Mouse (Mus musculus) heart, embryonic 15.5 days (tissue): ENCODE results near the gene Pak1ip1. TPM values are rescaled to one million over a fixed set of nuclear protein-coding genes. Genes with fewer than 3 reads are reported as not detected.

ENCODE experiments used
- ATAC-seq: fragments of 200-750 bp; cut with Nextera tagmentation; replicated peaks from 2 replicates; pipeline ENCODE4 v1.8.0; 2017; ENCODE audit warnings: low read depth, moderate TSS enrichment; ENCODE audit not compliant: insufficient number of reproducible peaks, insufficient read depth, low FRiP score
- H3K27ac ChIP-seq: fragments of 300-500 bp; sonication (generic); 2 replicates; pipeline ENCODE4 v1.5.1; 2015; ENCODE audit warnings: mild to moderate bottlenecking, inconsistent platforms
- H3K27me3 ChIP-seq: fragments of 300-500 bp; sonication (generic); 2 replicates; pipeline ENCODE4 v1.6.1; 2015; ENCODE audit warnings: inconsistent platforms
- H3K36me3 ChIP-seq: fragments of 300-500 bp; sonication (generic); 2 replicates; pipeline ENCODE4 v1.6.1; 2015; ENCODE audit warnings: mild to moderate bottlenecking, inconsistent platforms
- H3K4me1 ChIP-seq: fragments of 300-500 bp; sonication (generic); replicated peaks from 2 replicates; pipeline ENCODE4 v1.6.1; 2015; ENCODE audit warnings: inconsistent platforms
- H3K4me2 ChIP-seq: fragments of 300-500 bp; sonication (generic); 2 replicates; pipeline ENCODE4 v1.6.1; 2015; ENCODE audit warnings: inconsistent platforms, mild to moderate bottlenecking, moderate library complexity
- H3K4me3 ChIP-seq: fragments of 300-500 bp; sonication (generic); 2 replicates; pipeline ENCODE4 v1.5.1; 2015; ENCODE audit warnings: mild to moderate bottlenecking, inconsistent platforms
- H3K9ac ChIP-seq: fragments of 300-500 bp; sonication (generic); 2 replicates; pipeline ENCODE4 v1.6.1; 2015; ENCODE audit warnings: mild to moderate bottlenecking, inconsistent platforms
- H3K9me3 ChIP-seq: fragments of 300-500 bp; sonication (generic); replicated peaks from 2 replicates; pipeline ENCODE4 v1.6.1; 2016; ENCODE audit warnings: inconsistent platforms
- WGBS: fragments of 180-500 bp; shearing (Covaris S2); methylation state at CpG from one replicate; pipeline ENCODE4 v1.1.7; 2015; ENCODE audit warnings: mixed read lengths; 5-methylcytosine and 5-hydroxymethylcytosine counted together
- polyA plus RNA-seq: library from polyadenylated mRNA; unstranded; fragments of >200 nt; fragmentation: Nextera tagmentation; extraction: Ambion mirVana; gene quantifications from 2 replicates; pipeline ENCODE4 v1.2.1, GENCODE M21; 2015

The Pak1ip1 gene
- polyA plus RNA-seq, 1 experiment from 2014 or later, result 47.5 TPM

- ATAC-seq, result no peak
- Histone ChIP-seq H3K27ac (no peak overlapping the region), H3K9me3 (no peaks in the 10 kb centered on the region), H3K4me1 (no peaks in the 10 kb centered on the region), H3K4me2 (no peak overlapping the region), H3K27me3 (no peaks in the 10 kb centered on the region), H3K36me3 (peaks cover 83% of the 10 kb centered on the region), H3K4me3 (no peak overlapping the region), H3K9ac (no peak overlapping the region)
- WGBS, result 94% methylated on average over 10 of the region's 10 CpGs
Observed at GRCm38 (mm10) chr13:41008271-41008670, 7.4 kb downstream of the Pak1ip1 start.

GRCm38 (mm10) chr13:41008946-41009345, 8.1 kb downstream of the Pak1ip1 start:
- Histone ChIP-seq H3K9me3 (no peaks in the 10 kb centered on the region), H3K27ac (no peak overlapping the region)
- ATAC-seq, result no peak

GRCm38 (mm10) chr13:41015829-41016634, 15.2 kb downstream of the Pak1ip1 start, which contains the start of gene Tmem14c:
Gene Tmem14c (plus strand): TSS chr13:41016292.
- WGBS, result 2% methylated on average over 43 of the region's 43 CpGs
- Histone ChIP-seq H3K27ac (peak within 1 kb of the TSS; percentile 93), H3K9me3 (no peaks in the 10 kb centered on the region), H3K4me3 (peak within 1 kb of the TSS; percentile 75), H3K4me1 (peaks cover 25% of the 10 kb centered on the region), H3K27me3 (no peaks in the 10 kb centered on the region), H3K36me3 (peaks cover 37% of the 10 kb centered on the region), H3K9ac (peak within 1 kb of the TSS; percentile 71), H3K4me2 (peak within 1 kb of the TSS; percentile 72)
- ATAC-seq, result peak; percentile 98

More at GRCm38 (mm10) chr13:41008946-41009345, 8.1 kb downstream of the Pak1ip1 start:
- H3K4me1 ChIP-seq, result no peaks in the 10 kb centered on the region
- H3K4me2 ChIP-seq, result no peak overlapping the region
- H3K36me3 ChIP-seq, result peaks cover 86% of the 10 kb centered on the region
- WGBS, result 78% methylated on average over 8 of the region's 8 CpGs
- H3K9ac ChIP-seq, result no peak overlapping the region
- H3K4me3 ChIP-seq, result no peak overlapping the region
- no peaks in the 10 kb centered on the region for H3K27me3 ChIP-seq

- Histone ChIP-seq H3K4me1 (peaks cover 25% of the 10 kb centered on the region), H3K9me3 (no peaks in the 10 kb centered on the region), H3K4me2 (peak overlapping the region; percentile 72), H3K27me3 (no peaks in the 10 kb centered on the region), H3K4me3 (peak overlapping the region; percentile 75), H3K27ac (peak overlapping the region; percentile 93), H3K36me3 (peaks cover 33% of the 10 kb centered on the region), H3K9ac (peak overlapping the region; percentile 71)
- 48% methylated on average over 12 of the region's 12 CpGs for WGBS
- ATAC-seq, result no peak
Observed at GRCm38 (mm10) chr13:41016797-41017405, 16.1 kb downstream of the Pak1ip1 start.

GRCm38 (mm10) chr13:41017832-41018231, 17.0 kb downstream of the Pak1ip1 start:
- H3K4me2 ChIP-seq, result peak overlapping the region; percentile 72; the same call in 1 of the 2 replicates
- H3K4me1 ChIP-seq, result peaks cover 25% of the 10 kb centered on the region
- H3K4me3 ChIP-seq, result no peak overlapping the region
- 47% methylated on average over 4 of the region's 4 CpGs for WGBS
- no peak overlapping the region for H3K27ac ChIP-seq
- no peak for ATAC-seq
- H3K27me3 ChIP-seq, result no peaks in the 10 kb centered on the region
- peaks cover 27% of the 10 kb centered on the region for H3K36me3 ChIP-seq
- no peak overlapping the region for H3K9ac ChIP-seq
- H3K9me3 ChIP-seq, result no peaks in the 10 kb centered on the region

GRCm38 (mm10) chr13:41018236-41018635, 17.4 kb downstream of the Pak1ip1 start:
- peaks cover 25% of the 10 kb centered on the region for H3K4me1 ChIP-seq
- peaks cover 26% of the 10 kb centered on the region for H3K36me3 ChIP-seq
- 87% methylated on average over 9 of the region's 9 CpGs for WGBS
- no peak overlapping the region for H3K27ac ChIP-seq
- no peaks in the 10 kb centered on the region for H3K27me3 ChIP-seq
- no peaks in the 10 kb centered on the region for H3K9me3 ChIP-seq
- H3K4me3 ChIP-seq, result no peak overlapping the region
- H3K9ac ChIP-seq, result no peak overlapping the region
- no peak overlapping the region for H3K4me2 ChIP-seq
- ATAC-seq, result no peak

GRCm38 (mm10) chr13:41018756-41019591, 18.2 kb downstream of the Pak1ip1 start:
- Histone ChIP-seq H3K27me3 (no peaks in the 10 kb centered on the region), H3K36me3 (peaks cover 27% of the 10 kb centered on the region), H3K4me1 (peaks cover 25% of the 10 kb centered on the region), H3K9ac (no peak overlapping the region), H3K27ac (no peak overlapping the region), H3K4me3 (no peak overlapping the region), H3K9me3 (no peaks in the 10 kb centered on the region), H3K4me2 (no peak overlapping the region)
- ATAC-seq, result no peak
- 89% methylated on average over 13 of the region's 13 CpGs for WGBS

- Histone ChIP-seq H3K27ac (no peak overlapping the region), H3K36me3 (peaks cover 24% of the 10 kb centered on the region), H3K4me1 (peaks cover 23% of the 10 kb centered on the region), H3K4me2 (no peak overlapping the region), H3K9ac (no peak overlapping the region), H3K27me3 (no peaks in the 10 kb centered on the region), H3K9me3 (no peaks in the 10 kb centered on the region), H3K4me3 (no peak overlapping the region)
- WGBS, result 39% methylated on average over 7 of the region's 7 CpGs
- no peak for ATAC-seq
Observed at GRCm38 (mm10) chr13:41020494-41020893, 19.7 kb downstream of the Pak1ip1 start.

GRCm38 (mm10) chr13:41021607-41022006, 20.8 kb downstream of the Pak1ip1 start:
- no peak for ATAC-seq
- Histone ChIP-seq H3K4me3 (no peak overlapping the region), H3K4me2 (no peak overlapping the region), H3K9me3 (no peaks in the 10 kb centered on the region), H3K4me1 (peaks cover 20% of the 10 kb centered on the region), H3K27ac (no peak overlapping the region), H3K9ac (no peak overlapping the region), H3K36me3 (peaks cover 24% of the 10 kb centered on the region), H3K27me3 (no peaks in the 10 kb centered on the region)
- 83% methylated on average over 6 of the region's 6 CpGs for WGBS

GRCm38 (mm10) chr13:41022099-41022498, 21.3 kb downstream of the Pak1ip1 start:
- no peak overlapping the region for H3K27ac ChIP-seq
- no peak overlapping the region for H3K4me2 ChIP-seq

GRCm38 (mm10) chr13:41030098-41030497, 29.3 kb downstream of the Pak1ip1 start:
- H3K4me1 ChIP-seq, result no peaks in the 10 kb centered on the region
- no peaks in the 10 kb centered on the region for H3K27me3 ChIP-seq
- no peaks in the 10 kb centered on the region for H3K36me3 ChIP-seq
- no peak overlapping the region for H3K27ac ChIP-seq
- H3K9me3 ChIP-seq, result no peaks in the 10 kb centered on the region
- no peak overlapping the region for H3K4me3 ChIP-seq
- no peak overlapping the region for H3K4me2 ChIP-seq
- 53% methylated on average over 5 of the region's 5 CpGs for WGBS
- no peak for ATAC-seq
- no peak overlapping the region for H3K9ac ChIP-seq

More at GRCm38 (mm10) chr13:41022099-41022498, 21.3 kb downstream of the Pak1ip1 start:
- peaks cover 16% of the 10 kb centered on the region for H3K4me1 ChIP-seq
- peaks cover 24% of the 10 kb centered on the region for H3K36me3 ChIP-seq
- WGBS, result 68% methylated on average over 13 of the region's 13 CpGs
- no peak for ATAC-seq
- no peaks in the 10 kb centered on the region for H3K27me3 ChIP-seq
- H3K4me3 ChIP-seq, result no peak overlapping the region
- no peak overlapping the region for H3K9ac ChIP-seq
- H3K9me3 ChIP-seq, result no peaks in the 10 kb centered on the region
